Mouse (Mus musculus): ENCODE results near the gene Tm6sf1. TPM values are rescaled to one million over a fixed set of nuclear protein-coding genes. Genes with fewer than 3 reads are reported as not detected.

Tm6sf1 gene
- total and polyA plus RNA-seq, 3 experiments, result 0.35 to 8.6 TPM; not detected in 1

- TF ChIP-seq MYC (IDR thresholded peaks at IDR 0.05; ENCODE audit: low read depth, low read length) (no peak), BHLHE40 (IDR thresholded peaks at IDR 0.05; ENCODE audit: borderline replicate concordance, low read depth, low read length) (no peak), SMC3 (IDR thresholded peaks at IDR 0.05; ENCODE audit: low read depth, low read length) (peak; percentile 78), POLR2AphosphoS5 (IDR thresholded peaks at IDR 0.05; ENCODE audit: borderline replicate concordance, low read depth, low read length) (no peak), RAD21 (IDR thresholded peaks at IDR 0.05; ENCODE audit: low read depth, low read length) (peak; percentile 53), TAL1 (IDR thresholded peaks at IDR 0.05; ENCODE audit: low read length) (no peak), MAFK (IDR thresholded peaks at IDR 0.05; ENCODE audit: borderline replicate concordance, low read depth, low read length) (no peak), ZC3H11A (IDR thresholded peaks at IDR 0.05; ENCODE audit: low read depth, low read length) (peak; percentile 59), JUND (IDR thresholded peaks at IDR 0.05; ENCODE audit: low read depth, low read length) (no peak), CTCF (IDR thresholded peaks at IDR 0.05 in 2 of 3, conservative IDR thresholded peaks at IDR 0.05 in 1 of 3; ENCODE audit: control insufficient read depth in 1 of 3, insufficient read depth in 1 of 3, low read depth in 2 of 3, low read length in 3 of 3, poor library complexity in 1 of 3, severe bottlenecking in 1 of 3) (peak; percentile 80 to 94 (median 85)), GATA1 (IDR thresholded peaks at IDR 0.05; ENCODE audit: low read depth, low read length) (no peak), MXI1 (IDR thresholded peaks at IDR 0.05; ENCODE audit: low read depth, low read length) (no peak), NRF1 (IDR thresholded peaks at IDR 0.05; ENCODE audit: insufficient read depth, low read depth, low read length, poor library complexity, severe bottlenecking) (no peak)
- H3K27ac ChIP-seq (ENCODE audit: control insufficient read depth, low read depth, low read length), result no peak overlapping the region
- no peaks in the 10 kb centered on the region for H3K27me3 ChIP-seq (ENCODE audit: control insufficient read depth in 1 of 2, insufficient read depth in 2 of 2, low read length in 2 of 2)
- H3K9ac ChIP-seq (ENCODE audit: control insufficient read depth, low read depth, low read length, poor library complexity, severe bottlenecking), result no peak overlapping the region
- 0 out of 4 replicates have a peak, but pooled peaks cover 0 to 6% of the 10 kb centered on the region in 2 experiments for H3K4me1 ChIP-seq (ENCODE audit: control insufficient read depth in 1 of 2, insufficient read depth in 2 of 2, low read length in 2 of 2)
- DNase-seq (ENCODE audit: low read depth, low spot score), result peak; percentile 64
- H3K79me2 ChIP-seq (ENCODE audit: control insufficient read depth, insufficient read depth, low read length, poor library complexity), result no peaks in the 10 kb centered on the region
- no peaks in the 10 kb centered on the region for H3K36me3 ChIP-seq (ENCODE audit: control insufficient read depth in 1 of 2, insufficient read depth in 2 of 2, low read length in 2 of 2)
- no peak overlapping the region for H3K4me3 ChIP-seq (ENCODE audit: control insufficient read depth in 1 of 2, insufficient read depth in 1 of 2, low read depth in 2 of 2, low read length in 2 of 2)
- no peaks in the 10 kb centered on the region for H3K9me3 ChIP-seq (replicated peaks; ENCODE audit: insufficient read depth, low read length)
These were observed 9.4 kb downstream of the Tm6sf1 start for GRCm38 (mm10) chr7:81868158-81868557.

- Histone ChIP-seq H3K27me3 (ENCODE audit: control insufficient read depth in 1 of 2, insufficient read depth in 2 of 2, low read length in 2 of 2) (no peaks in the 10 kb centered on the region), H3K79me2 (ENCODE audit: control insufficient read depth, insufficient read depth, low read length, poor library complexity) (no peaks in the 10 kb centered on the region), H3K9ac (ENCODE audit: control insufficient read depth, low read depth, low read length, poor library complexity, severe bottlenecking) (no peak overlapping the region), H3K36me3 (ENCODE audit: control insufficient read depth in 1 of 2, insufficient read depth in 2 of 2, low read length in 2 of 2) (peaks cover 0 to 8% of the 10 kb centered on the region in 2 experiments; a peak in 2 of 4 replicates), H3K4me3 (ENCODE audit: control insufficient read depth in 1 of 2, insufficient read depth in 1 of 2, low read depth in 2 of 2, low read length in 2 of 2) (no peak overlapping the region), H3K4me1 (ENCODE audit: control insufficient read depth in 1 of 2, insufficient read depth in 2 of 2, low read length in 2 of 2) (peaks cover 6 to 15% of the 10 kb centered on the region in 2 experiments), H3K27ac (ENCODE audit: control insufficient read depth, low read depth, low read length) (no peak overlapping the region), H3K9me3 (replicated peaks; ENCODE audit: insufficient read depth, low read length) (no peaks in the 10 kb centered on the region)
- TF ChIP-seq ZMIZ1 (IDR thresholded peaks at IDR 0.05; ENCODE audit: low read depth, low read length) (no peak), E2F4 (IDR thresholded peaks at IDR 0.05; ENCODE audit: borderline replicate concordance, low read depth, low read length) (no peak), POLR2AphosphoS5 (IDR thresholded peaks at IDR 0.05; ENCODE audit: borderline replicate concordance, low read depth, low read length) (no peak)
- no peak for DNase-seq (ENCODE audit: low read depth, low spot score)
These were observed 13.8 kb downstream of the Tm6sf1 start for GRCm38 (mm10) chr7:81872493-81873013.
